Mouse (Mus musculus) limb, embryonic 11.5 days (tissue): ENCODE measurements around the gene Tet2. TPM values are rescaled to one million over a fixed set of nuclear protein-coding genes. Genes with fewer than 3 reads are reported as not detected.

Experiments used
- ATAC-seq: fragments of 200-750 bp; cut with Nextera tagmentation; 2 replicates; pipeline ENCODE4 v1.8.0; 2017; ENCODE audit warnings: low read depth; ENCODE audit not compliant: insufficient number of reproducible peaks, low FRiP score, low TSS enrichment
- DNase-seq: peaks from one replicate; pipeline ENCODE4 v3.0.0-alpha.2; 2015; ENCODE audit warnings: low spot score
- H3K27ac ChIP-seq: fragments of 300-500 bp; sonication (generic); replicated peaks from 2 replicates; pipeline ENCODE4 v1.5.1; 2014; ENCODE audit warnings: low read depth, mild to moderate bottlenecking, low read length
- H3K27me3 ChIP-seq: fragments of 300-500 bp; sonication (generic); 2 replicates; pipeline ENCODE4 v1.6.1; 2014; ENCODE audit warnings: mild to moderate bottlenecking, low read length, mixed read lengths; ENCODE audit not compliant: control insufficient read depth, insufficient read depth
- H3K36me3 ChIP-seq: fragments of 300-500 bp; sonication (generic); 2 replicates; pipeline ENCODE4 v1.6.1; 2014; ENCODE audit warnings: mild to moderate bottlenecking, low read length, moderate library complexity, mixed read lengths; ENCODE audit not compliant: control insufficient read depth, insufficient read depth
- H3K4me1 ChIP-seq: fragments of 300-500 bp; sonication (generic); 2 replicates; pipeline ENCODE4 v1.6.1; 2014; ENCODE audit warnings: low read length, mixed read lengths; ENCODE audit not compliant: control insufficient read depth, insufficient read depth
- H3K4me2 ChIP-seq: fragments of 300-500 bp; sonication (generic); 2 replicates; pipeline ENCODE4 v1.6.1; 2014; ENCODE audit warnings: low read depth, mild to moderate bottlenecking, moderate library complexity; ENCODE audit not compliant: severe bottlenecking
- H3K4me3 ChIP-seq: fragments of 300-500 bp; sonication (generic); 2 replicates; pipeline ENCODE4 v1.5.1; 2014; ENCODE audit warnings: low read depth, low read length
- H3K9ac ChIP-seq: fragments of 300-500 bp; sonication (generic); 2 replicates; pipeline ENCODE4 v1.6.1; 2014; ENCODE audit warnings: mild to moderate bottlenecking, low read length
- H3K9me3 ChIP-seq: fragments of 300-500 bp; sonication (generic); 2 replicates; pipeline ENCODE4 v1.6.1; 2016; ENCODE audit warnings: low read length; ENCODE audit not compliant: control insufficient read depth
- WGBS: fragments of 180-500 bp; shearing (Covaris S2); extraction: QIAGEN DNeasy Blood & Tissue Kit; methylation state at CpG from one replicate; pipeline ENCODE4 v1.1.7; 2014; 5-methylcytosine and 5-hydroxymethylcytosine counted together
- polyA plus RNA-seq: library from polyadenylated mRNA; unstranded; fragments of >200 nt; fragmentation: Nextera tagmentation; extraction: Ambion mirVana; gene quantifications from 2 replicates; pipeline ENCODE4 v1.2.1, GENCODE M21; 2014

Tet2 gene
- polyA plus RNA-seq, 1 experiment from 2014 or later: 12.7 TPM

- 92% methylated on average over 3 of the region's 3 CpGs for whole genome bisulfite sequencing
- ATAC-seq: no peak
These were observed 66.0 kb downstream of the Tet2 start for GRCm38 (mm10) chr3:133478987-133479386.

DNA sequence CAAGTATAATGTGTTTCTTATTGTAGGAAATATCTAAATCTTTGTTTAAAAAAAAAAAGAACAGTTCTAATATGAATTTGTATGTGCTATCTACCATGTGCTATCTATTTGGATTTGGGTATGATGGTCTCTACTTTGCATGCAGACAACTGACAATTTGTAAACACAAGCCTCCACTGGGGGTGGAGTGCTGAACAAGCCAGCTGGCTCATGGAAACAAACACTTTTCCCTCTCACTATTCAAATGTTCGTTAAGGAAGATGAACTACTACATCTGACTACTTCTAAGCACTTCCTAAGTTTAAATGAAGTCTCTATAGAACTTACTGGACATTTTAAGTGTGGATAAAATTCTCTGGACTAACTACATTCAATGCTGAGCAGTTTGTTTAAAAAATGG is 71.2 kb downstream of the Tet2 start:
- DNase-seq (no peak), ATAC-seq (no peak)
- H3K9me3 ChIP-seq: no peaks in the 10 kb centered on the region
- no peak overlapping the region for H3K4me2 ChIP-seq
- no peak overlapping the region for H3K9ac ChIP-seq
- peaks cover 6% of the 10 kb centered on the region; the same call in 1 of the 2 replicates for H3K36me3 ChIP-seq
- H3K27ac ChIP-seq: no peak overlapping the region
- H3K4me3 ChIP-seq: no peak overlapping the region
- no peaks in the 10 kb centered on the region for H3K4me1 ChIP-seq
- H3K27me3 ChIP-seq: no peaks in the 10 kb centered on the region
- 85% methylated on average over 1 of the region's 1 CpGs for whole genome bisulfite sequencing

More at GRCm38 (mm10) chr3:133478987-133479386, 66.0 kb downstream of the Tet2 start:
- Histone ChIP-seq H3K27ac (no peak overlapping the region), H3K27me3 (no peaks in the 10 kb centered on the region), H3K4me3 (no peak overlapping the region), H3K4me2 (no peak overlapping the region), H3K9ac (no peak overlapping the region), H3K36me3 (no peaks in the 10 kb centered on the region; the same call in 1 of the 2 replicates), H3K4me1 (no peaks in the 10 kb centered on the region), H3K9me3 (no peaks in the 10 kb centered on the region)
- DNase-seq: no peak

GRCm38 (mm10) chr3:133471101-133471500 is 73.8 kb downstream of the Tet2 start:
- no peaks in the 10 kb centered on the region for H3K27me3 ChIP-seq
- ATAC-seq (no peak), DNase-seq (no peak)
- no peak overlapping the region for H3K4me2 ChIP-seq
- WGBS: 86% methylated on average over 4 of the region's 4 CpGs
- no peaks in the 10 kb centered on the region for H3K9me3 ChIP-seq
- H3K36me3 ChIP-seq: peaks cover 13% of the 10 kb centered on the region; the same call in 1 of the 2 replicates
- no peak overlapping the region for H3K9ac ChIP-seq
- H3K4me3 ChIP-seq: no peak overlapping the region
- no peaks in the 10 kb centered on the region for H3K4me1 ChIP-seq
- no peak overlapping the region for H3K27ac ChIP-seq

- H3K4me2 ChIP-seq: no peak overlapping the region
- H3K9me3 ChIP-seq: no peaks in the 10 kb centered on the region
- H3K4me3 ChIP-seq: no peak overlapping the region
- H3K27ac ChIP-seq: no peak overlapping the region
- ATAC-seq (no peak), DNase-seq (no peak)
- WGBS: 90% methylated on average over 7 of the region's 7 CpGs
- H3K4me1 ChIP-seq: no peaks in the 10 kb centered on the region
- no peak overlapping the region for H3K9ac ChIP-seq
- H3K36me3 ChIP-seq: peaks cover 13% of the 10 kb centered on the region; the same call in 1 of the 2 replicates
- H3K27me3 ChIP-seq: no peaks in the 10 kb centered on the region
These were observed 76.1 kb downstream of the Tet2 start for GRCm38 (mm10) chr3:133468883-133469282.

DNA sequence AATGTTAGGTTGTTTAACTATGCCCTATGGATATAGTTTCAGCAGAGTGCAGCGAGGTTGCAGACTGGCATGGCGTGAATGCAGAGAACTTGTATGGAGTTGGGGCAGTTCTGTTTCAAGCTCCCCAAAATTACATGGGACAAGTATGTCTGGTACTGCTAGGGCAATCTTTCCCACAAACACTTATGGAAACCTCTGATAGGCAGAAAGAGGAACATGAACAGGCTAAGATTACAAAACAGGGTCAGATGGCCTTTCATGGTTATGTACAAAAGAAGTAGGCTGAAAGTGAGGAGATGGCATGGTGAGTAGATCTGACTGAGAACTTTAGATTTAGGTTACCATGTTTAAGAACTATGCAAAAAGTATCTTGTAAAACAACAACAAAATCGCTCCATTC is 81.7 kb downstream of the Tet2 start:
- Histone ChIP-seq H3K9ac (no peak overlapping the region), H3K36me3 (peaks cover 7% of the 10 kb centered on the region; the same call in 1 of the 2 replicates), H3K4me2 (no peak overlapping the region), H3K27ac (no peak overlapping the region), H3K4me1 (no peaks in the 10 kb centered on the region), H3K27me3 (no peaks in the 10 kb centered on the region), H3K9me3 (no peaks in the 10 kb centered on the region), H3K4me3 (no peak overlapping the region)
- ATAC-seq (no peak), DNase-seq (no peak)
- WGBS: 97% methylated on average over 3 of the region's 3 CpGs

GRCm38 (mm10) chr3:133462485-133462884 is 82.5 kb downstream of the Tet2 start:
- WGBS: 74% methylated on average over 6 of the region's 6 CpGs
- Histone ChIP-seq H3K4me2 (no peak overlapping the region), H3K9me3 (no peaks in the 10 kb centered on the region), H3K4me3 (no peak overlapping the region), H3K27ac (no peak overlapping the region), H3K36me3 (peaks cover 4% of the 10 kb centered on the region; the same call in 1 of the 2 replicates), H3K9ac (no peak overlapping the region), H3K4me1 (no peaks in the 10 kb centered on the region), H3K27me3 (no peaks in the 10 kb centered on the region)
- ATAC-seq: no peak
- no peak for DNase-seq

DNA sequence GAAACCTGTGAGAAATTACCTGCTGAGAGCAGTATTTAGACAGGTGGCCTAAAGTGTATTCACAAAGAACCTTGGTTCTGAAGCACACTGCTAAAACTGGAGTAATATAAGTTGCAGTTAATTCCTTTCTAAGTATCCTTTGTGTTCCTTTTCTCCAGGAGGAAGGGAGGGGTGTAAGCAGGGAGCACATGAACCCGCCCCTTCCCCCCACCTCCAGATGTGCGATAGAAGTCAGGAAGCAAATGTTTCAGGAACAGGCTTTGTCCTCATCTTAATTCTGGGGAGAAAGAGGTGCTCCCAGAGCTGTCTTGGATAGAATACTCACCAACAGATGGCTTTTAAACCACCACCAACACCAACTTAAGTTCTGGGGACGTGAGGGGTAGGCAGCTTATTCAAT is 82.9 kb downstream of the Tet2 start:
- WGBS: 77% methylated on average over 3 of the region's 3 CpGs
- Histone ChIP-seq H3K9ac (no peak overlapping the region), H3K27me3 (no peaks in the 10 kb centered on the region), H3K27ac (no peak overlapping the region), H3K36me3 (peaks cover 4% of the 10 kb centered on the region; the same call in 1 of the 2 replicates), H3K9me3 (no peaks in the 10 kb centered on the region), H3K4me3 (no peak overlapping the region), H3K4me2 (no peak overlapping the region), H3K4me1 (no peaks in the 10 kb centered on the region)
- DNase-seq: no peak
- ATAC-seq: 0 out of 2 replicates have a peak, but pooled peaks have one; percentile 50

GRCm38 (mm10) chr3:133459174-133459573 is 85.8 kb downstream of the Tet2 start:
- Histone ChIP-seq H3K27me3 (no peaks in the 10 kb centered on the region), H3K36me3 (no peaks in the 10 kb centered on the region), H3K4me3 (no peak overlapping the region), H3K4me2 (no peak overlapping the region), H3K4me1 (no peaks in the 10 kb centered on the region), H3K27ac (no peak overlapping the region), H3K9me3 (no peaks in the 10 kb centered on the region), H3K9ac (no peak overlapping the region)
- WGBS: 78% methylated on average over 1 of the region's 1 CpGs
- no peak for ATAC-seq
- no peak for DNase-seq

- H3K4me1 ChIP-seq: no peaks in the 10 kb centered on the region
- no peak overlapping the region for H3K9ac ChIP-seq
- DNase-seq (no peak), ATAC-seq (no peak)
- H3K27me3 ChIP-seq: no peaks in the 10 kb centered on the region
- no peak overlapping the region for H3K27ac ChIP-seq
- H3K36me3 ChIP-seq: no peaks in the 10 kb centered on the region
- WGBS: 49% methylated on average over 8 of the region's 8 CpGs
- H3K4me3 ChIP-seq: no peak overlapping the region
- H3K4me2 ChIP-seq: no peak overlapping the region
- H3K9me3 ChIP-seq: no peaks in the 10 kb centered on the region
These were observed 91.0 kb downstream of the Tet2 start for GRCm38 (mm10) chr3:133453896-133454295.
